Mouse (Mus musculus): ENCODE measurements at regions not wholly inside any gene's neighbourhood (a gene's known extent, or its start where the extent isn't known, plus 50 kb on each side); places are given as distances from the start of the nearest gene placed in this dataset.
"Not testable (repeated sequence)": the region's sequence is repeated elsewhere in the genome, so short reads cannot be mapped to it uniquely, and the experiment has no call there.

GRCm38 (mm10) chr6:70240167-70240566, 551.9 kb downstream of the Rpia start:
- TF ChIP-seq CHD2 (IDR thresholded peaks at IDR 0.05; ENCODE audit: low read length); POLR2A (IDR thresholded peaks at IDR 0.05; ENCODE audit: low read depth, low read length); E2F4 (IDR thresholded peaks at IDR 0.05; ENCODE audit: insufficient replicate concordance, low read depth, low read length); SIN3A (IDR thresholded peaks at IDR 0.05; ENCODE audit: low read length); CTCF (conservative IDR thresholded peaks at IDR 0.05 in 1 of 2, IDR thresholded peaks at IDR 0.05 in 1 of 2; ENCODE audit: low read depth in 2 of 2, low read length in 2 of 2): not testable (repeated sequence)
- TF ChIP-seq MAFK (IDR thresholded peaks at IDR 0.05; ENCODE audit: insufficient replicate concordance, low read length): 0 out of 2 replicates have a peak, but pooled peaks have one; percentile 13
